ENCODE assay signal across 25 mouse cellular contexts in genomic region chr11:120060634-120061033, GRCm38 (mm10). TPM values are rescaled to one million over a fixed set of nuclear protein-coding genes. Genes with fewer than 3 reads are reported as not detected.
"Had no signal": no experiment of that assay in that cellular context is flagged by ENCODE, and none has a peak within 500 bp of the region (broad histone marks: within the 10 kb centered on the region; RNA-seq: fewer than 3 reads in every experiment).

No protein-coding gene starts in this region.

- H3K27me3 ChIP-seq: heart, embryonic 12.5 days; hindbrain, embryonic 12.5 days; limb, embryonic 13.5 days; limb, embryonic 15.5 days; liver, embryonic 12.5 days had no signal

- H3K4me3 ChIP-seq: gastrocnemius, adult 2 months; heart, embryonic 10.5 days; heart, embryonic 12.5 days; hindbrain, embryonic 10.5 days; hindbrain, embryonic 12.5 days; limb, embryonic 13.5 days; limb, embryonic 15.5 days; liver, embryonic 12.5 days had no signal

- H3K9me3 ChIP-seq: heart, embryonic 10.5 days; hindbrain, embryonic 10.5 days; hindbrain, embryonic 12.5 days; limb, embryonic 13.5 days; limb, embryonic 15.5 days; liver, embryonic 12.5 days had no signal

- H3K9ac ChIP-seq: heart, embryonic 12.5 days; hindbrain, embryonic 12.5 days; hindbrain, embryonic 14.5 days; limb, embryonic 13.5 days; limb, embryonic 15.5 days; liver, embryonic 12.5 days; liver, embryonic 14.5 days had no signal

- DNase-seq: gastrocnemius, adult 2 months; gastrocnemius, postnatal 10 days; gastrocnemius, postnatal 25 days; heart, adult 18-20 months; heart, postnatal 10 days; heart, postnatal 4 days; kidney, adult 11 months; kidney, adult 8-10 months; kidney, postnatal 14 days; kidney, postnatal 36 days; layer of hippocampus, adult 9-11 months; layer of hippocampus, postnatal 36 days; left cerebral cortex, postnatal 4 days had no signal

- H3K4me2 ChIP-seq: heart, embryonic 12.5 days; hindbrain, embryonic 12.5 days; hindbrain, embryonic 14.5 days; limb, embryonic 13.5 days; limb, embryonic 15.5 days; liver, embryonic 12.5 days had no signal

- H3K36me3 ChIP-seq: liver, embryonic 12.5 days had no signal

- H3K4me1 ChIP-seq: limb, embryonic 13.5 days; limb, embryonic 15.5 days had no signal

- H3K27ac ChIP-seq: gastrocnemius, adult 2 months; heart, embryonic 10.5 days; hindbrain, embryonic 10.5 days; hindbrain, embryonic 12.5 days; hindbrain, embryonic 14.5 days; kidney, postnatal 0 days; limb, embryonic 13.5 days; limb, embryonic 15.5 days; liver, embryonic 12.5 days; liver, embryonic 14.5 days had no signal

- ATAC-seq: hindbrain, embryonic 16.5 days; inflammation-experienced regulatory T-cells, adult 6 months; liver, embryonic 12.5 days had no signal

RNA-seq across cellular contexts. Expression of gene Aatk, which starts 13.7 kb away (rescaled TPM):
- polyA plus RNA-seq: inflammation-experienced regulatory T-cells, adult 6 months had no signal
